Mouse (Mus musculus) heart, postnatal 4 days (tissue): ENCODE results near the gene Dph6. TPM values are rescaled to one million over a fixed set of nuclear protein-coding genes. Genes with fewer than 3 reads are reported as not detected.

Experiments used
- DNase-seq: peaks from one replicate; pipeline ENCODE4 v3.0.0; 2021
- total RNA-seq, 2 experiments: library from RNA; stranded (reverse); gene quantifications; 2 replicates each; pipeline ENCODE4 v1.2.3; 2021

Gene Dph6
- total RNA-seq, 2 experiments from 2014 or later: 11.9 to 13.1 TPM

DNA sequence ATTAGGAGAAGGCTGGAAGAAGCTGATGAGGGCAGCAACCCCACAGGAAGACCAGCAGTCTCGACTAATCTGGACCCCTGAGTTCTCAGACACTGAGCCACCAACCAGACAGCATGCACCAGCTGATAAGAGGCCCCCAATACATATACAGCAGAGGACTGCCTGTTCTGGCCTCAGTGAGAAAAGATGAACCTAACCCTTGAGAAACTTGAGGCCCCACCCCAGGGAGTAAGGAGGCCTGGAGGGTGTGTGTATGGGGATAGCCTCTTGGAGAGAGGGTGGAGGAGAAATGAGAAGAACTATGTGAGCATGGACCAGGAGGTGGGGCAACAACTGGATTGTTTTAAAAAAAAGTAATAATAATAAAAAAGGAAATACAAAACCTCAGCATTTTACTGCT lies 118.7 kb downstream of the Dph6 start:
- no peak for DNase-seq

GRCm38 (mm10) chr2:114531010-114531756 lies 123.6 kb downstream of the Dph6 start:
- DNase-seq: no peak

GRCm38 (mm10) chr2:114520414-114520813 lies 134.3 kb downstream of the Dph6 start:
- DNase-seq: no peak

DNA sequence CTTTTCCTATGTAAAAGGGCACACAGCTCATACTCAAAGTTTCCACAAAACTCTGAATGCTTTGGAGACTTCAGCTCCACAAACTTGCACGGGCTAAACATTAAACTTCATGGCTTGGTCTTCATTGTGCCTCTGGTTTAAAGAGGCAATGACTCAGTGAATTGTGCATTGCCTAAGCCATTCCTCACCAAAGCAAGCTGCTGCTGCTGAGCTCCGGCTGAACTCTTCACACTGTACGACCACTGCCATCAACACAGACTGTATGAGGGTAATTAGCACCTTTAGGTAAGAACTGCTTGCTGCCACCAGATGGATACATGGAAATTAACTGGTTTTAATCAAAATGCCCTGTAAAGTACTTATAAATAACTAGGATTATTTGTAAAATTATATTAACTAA lies 134.9 kb downstream of the Dph6 start:
- no peak for DNase-seq

GRCm38 (mm10) chr2:114492398-114492797 lies 162.4 kb downstream of the Dph6 start:
- DNase-seq: no peak

DNA sequence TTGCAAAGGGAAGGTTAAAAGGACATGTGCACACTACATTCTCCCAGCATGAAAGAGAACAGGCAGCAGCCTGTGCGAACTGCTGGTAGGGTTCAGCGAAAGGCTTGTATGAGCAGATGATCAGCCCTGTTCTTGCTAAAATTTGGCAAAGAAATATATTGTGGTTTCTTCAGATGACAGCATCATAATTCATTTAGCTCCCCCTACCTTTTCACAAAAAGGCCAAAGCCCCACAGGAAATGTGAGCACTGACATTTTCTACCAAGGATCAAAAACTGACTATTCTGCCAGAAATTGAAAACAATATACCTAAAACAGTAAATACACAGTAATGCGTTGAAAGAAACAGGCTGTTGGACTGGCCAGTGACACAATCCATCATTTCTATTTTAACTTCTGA lies 162.9 kb downstream of the Dph6 start:
- DNase-seq: no peak

DNA sequence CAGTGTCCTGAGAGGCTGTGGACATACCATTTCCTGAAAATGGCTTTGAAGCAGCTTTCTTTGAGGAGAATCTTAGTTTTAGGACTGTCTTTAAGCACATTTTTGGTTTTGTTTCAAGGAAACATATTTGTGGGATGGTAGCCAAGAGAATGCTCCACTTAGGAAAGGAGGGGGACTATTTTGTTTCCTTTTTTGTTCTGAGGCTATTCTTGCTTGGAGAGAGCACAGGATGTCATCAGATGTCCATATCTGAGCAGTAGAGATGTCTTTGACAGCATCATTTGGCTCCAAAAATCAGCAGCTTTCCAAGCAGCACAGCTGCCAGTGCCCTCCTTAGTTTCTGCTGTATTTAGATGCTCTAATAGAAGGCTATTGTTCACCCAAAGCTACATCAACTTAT lies 167.8 kb downstream of the Dph6 start:
- DNase-seq: no peak
